Mouse (Mus musculus): ENCODE measurements around the gene Trim10.

Trim10 gene

GRCm38 (mm10) chr17:36909802-36910201 lies 40.4 kb downstream of the Trim10 start:
- no peak for DNase-seq (ENCODE audit: low spot score in 2 of 2)

GRCm38 (mm10) chr17:36912031-36912430 lies 42.7 kb downstream of the Trim10 start:
- DNase-seq (ENCODE audit: low spot score in 2 of 2) = no peak

GRCm38 (mm10) chr17:36914108-36914507 lies 44.7 kb downstream of the Trim10 start:
- DNase-seq (ENCODE audit: low spot score in 2 of 2) = peak; percentile 35 to 50

- DNase-seq (ENCODE audit: low spot score in 2 of 2) = peak in 1 of 2 experiments; percentile 55
These were observed 45.7 kb downstream of the Trim10 start for GRCm38 (mm10) chr17:36915076-36915475.

GRCm38 (mm10) chr17:36920239-36920638 lies 50.9 kb downstream of the Trim10 start:
- DNase-seq (ENCODE audit: low spot score in 2 of 2) = peak; percentile 34 to 71

GRCm38 (mm10) chr17:36922715-36923114 lies 53.3 kb downstream of the Trim10 start:
- no peak for DNase-seq (ENCODE audit: low spot score in 2 of 2)

GRCm38 (mm10) chr17:36923491-36923890 lies 54.1 kb downstream of the Trim10 start:
- no peak for DNase-seq (ENCODE audit: low spot score in 2 of 2)

All from urinary bladder, adult 18-20 months (tissue).